Mouse (Mus musculus): Measurements from ENCODE around the gene E2f2. TPM values are rescaled to one million over a fixed set of nuclear protein-coding genes. Genes with fewer than 3 reads are reported as not detected.

E2f2 gene
- total and polyA plus RNA-seq, 2 experiments: 0.46 to 0.76 TPM

GRCm38 (mm10) chr4:136174216-136175193 is 2.3 kb downstream of the E2f2 start:
- peak; percentile 56 for DNase-seq (ENCODE audit: extremely low read depth, low read depth, low spot score)
- no peaks in the 10 kb centered on the region for H3K36me3 ChIP-seq (ENCODE audit: control insufficient read depth, insufficient read depth, low read length)
- H3K79me2 ChIP-seq (ENCODE audit: control insufficient read depth, insufficient read depth, low read length): no peaks in the 10 kb centered on the region
- H3K9ac ChIP-seq (ENCODE audit: low read depth, low read length): no peak overlapping the region
- WGBS: 43% methylated on average over 13 of the region's 13 CpGs
- peaks cover 24% of the 10 kb centered on the region for H3K4me1 ChIP-seq (ENCODE audit: control insufficient read depth, insufficient read depth, low read length)
- no peak overlapping the region for H3K27ac ChIP-seq (replicated peaks; ENCODE audit: insufficient read depth, low read depth, low read length)
- H3K4me3 ChIP-seq (ENCODE audit: insufficient read depth, low read depth, low read length): no peak overlapping the region
- H3K27me3 ChIP-seq (ENCODE audit: control insufficient read depth, insufficient read depth, low read length): no peaks in the 10 kb centered on the region
- TF ChIP-seq CTCF (IDR thresholded peaks at IDR 0.05; ENCODE audit: low read depth, low read length) (no peak), POLR2A (IDR thresholded peaks at IDR 0.05; ENCODE audit: extremely low read depth, insufficient read depth, low read length) (no peak)

GRCm38 (mm10) chr4:136176022-136176552 is 3.9 kb downstream of the E2f2 start:
- no peak overlapping the region for H3K9ac ChIP-seq (ENCODE audit: low read depth, low read length)
- H3K4me3 ChIP-seq (ENCODE audit: insufficient read depth, low read depth, low read length): no peak overlapping the region
- no peaks in the 10 kb centered on the region for H3K27me3 ChIP-seq (ENCODE audit: control insufficient read depth, insufficient read depth, low read length)
- no peak overlapping the region for H3K27ac ChIP-seq (replicated peaks; ENCODE audit: insufficient read depth, low read depth, low read length)
- TF ChIP-seq POLR2A (IDR thresholded peaks at IDR 0.05; ENCODE audit: extremely low read depth, insufficient read depth, low read length): no peak
- no peak for TF ChIP-seq CTCF (IDR thresholded peaks at IDR 0.05; ENCODE audit: low read depth, low read length)
- no peaks in the 10 kb centered on the region for H3K36me3 ChIP-seq (ENCODE audit: control insufficient read depth, insufficient read depth, low read length)
- WGBS: 55% methylated on average over 10 of the region's 10 CpGs
- no peaks in the 10 kb centered on the region for H3K79me2 ChIP-seq (ENCODE audit: control insufficient read depth, insufficient read depth, low read length)
- H3K4me1 ChIP-seq (ENCODE audit: control insufficient read depth, insufficient read depth, low read length): peaks cover 24% of the 10 kb centered on the region
- peak; percentile 64 for DNase-seq (ENCODE audit: extremely low read depth, low read depth, low spot score)

GRCm38 (mm10) chr4:136177244-136177611 is 5.0 kb downstream of the E2f2 start:
- no peak overlapping the region for H3K9ac ChIP-seq (ENCODE audit: low read depth, low read length)
- no peak for TF ChIP-seq POLR2A (IDR thresholded peaks at IDR 0.05; ENCODE audit: extremely low read depth, insufficient read depth, low read length)
- no peak for TF ChIP-seq CTCF (IDR thresholded peaks at IDR 0.05; ENCODE audit: low read depth, low read length)

GRCm38 (mm10) chr4:136177612-136178474 is 5.6 kb downstream of the E2f2 start:
- Histone ChIP-seq H3K4me3 (ENCODE audit: insufficient read depth, low read depth, low read length) (no peak overlapping the region), H3K27ac (replicated peaks; ENCODE audit: insufficient read depth, low read depth, low read length) (no peak overlapping the region), H3K79me2 (ENCODE audit: control insufficient read depth, insufficient read depth, low read length) (no peaks in the 10 kb centered on the region), H3K4me1 (ENCODE audit: control insufficient read depth, insufficient read depth, low read length) (peaks cover 22% of the 10 kb centered on the region), H3K9ac (ENCODE audit: low read depth, low read length) (no peak overlapping the region), H3K27me3 (ENCODE audit: control insufficient read depth, insufficient read depth, low read length) (no peaks in the 10 kb centered on the region), H3K36me3 (ENCODE audit: control insufficient read depth, insufficient read depth, low read length) (no peaks in the 10 kb centered on the region)
- no peak for TF ChIP-seq CTCF (IDR thresholded peaks at IDR 0.05; ENCODE audit: low read depth, low read length)
- no peak for TF ChIP-seq POLR2A (IDR thresholded peaks at IDR 0.05; ENCODE audit: extremely low read depth, insufficient read depth, low read length)
- DNase-seq (ENCODE audit: extremely low read depth, low read depth, low spot score): peak; percentile 72
- WGBS: 56% methylated on average over 11 of the region's 11 CpGs

More at GRCm38 (mm10) chr4:136177244-136177611, 5.0 kb downstream of the E2f2 start:
- H3K4me3 ChIP-seq (ENCODE audit: insufficient read depth, low read depth, low read length): no peak overlapping the region
- no peaks in the 10 kb centered on the region for H3K79me2 ChIP-seq (ENCODE audit: control insufficient read depth, insufficient read depth, low read length)
- DNase-seq (ENCODE audit: extremely low read depth, low read depth, low spot score): no peak
- H3K4me1 ChIP-seq (ENCODE audit: control insufficient read depth, insufficient read depth, low read length): peaks cover 24% of the 10 kb centered on the region
- 57% methylated on average over 8 of the region's 8 CpGs for WGBS
- no peaks in the 10 kb centered on the region for H3K27me3 ChIP-seq (ENCODE audit: control insufficient read depth, insufficient read depth, low read length)
- H3K27ac ChIP-seq (replicated peaks; ENCODE audit: insufficient read depth, low read depth, low read length): no peak overlapping the region
- H3K36me3 ChIP-seq (ENCODE audit: control insufficient read depth, insufficient read depth, low read length): no peaks in the 10 kb centered on the region

- TF ChIP-seq POLR2A (IDR thresholded peaks at IDR 0.05; ENCODE audit: extremely low read depth, insufficient read depth, low read length) (no peak), CTCF (IDR thresholded peaks at IDR 0.05; ENCODE audit: low read depth, low read length) (no peak)
- Histone ChIP-seq H3K4me3 (ENCODE audit: insufficient read depth, low read depth, low read length) (no peak overlapping the region), H3K36me3 (ENCODE audit: control insufficient read depth, insufficient read depth, low read length) (no peaks in the 10 kb centered on the region), H3K27me3 (ENCODE audit: control insufficient read depth, insufficient read depth, low read length) (no peaks in the 10 kb centered on the region), H3K79me2 (ENCODE audit: control insufficient read depth, insufficient read depth, low read length) (no peaks in the 10 kb centered on the region), H3K27ac (replicated peaks; ENCODE audit: insufficient read depth, low read depth, low read length) (no peak overlapping the region), H3K4me1 (ENCODE audit: control insufficient read depth, insufficient read depth, low read length) (peaks cover 16% of the 10 kb centered on the region), H3K9ac (ENCODE audit: low read depth, low read length) (no peak overlapping the region)
- 74% methylated on average over 12 of the region's 12 CpGs for WGBS
- DNase-seq (ENCODE audit: extremely low read depth, low read depth, low spot score): no peak
These were observed 6.3 kb downstream of the E2f2 start for GRCm38 (mm10) chr4:136178475-136178921.
